Mouse (Mus musculus) megakaryocyte, embryonic 14.5 days (primary cell): ENCODE results near the gene Fgfr2.

Experiments
- FLI1 ChIP-seq: IDR thresholded peaks from 2 replicates; pipeline ENCODE4 v1.6.1; 2012; ENCODE audit warnings: low read length, inconsistent platforms, mixed read lengths
- GATA1 ChIP-seq: IDR thresholded peaks from 3 replicates; pipeline ENCODE4 v1.6.1; 2012; ENCODE audit warnings: mixed read lengths, low read length, inconsistent platforms, borderline replicate concordance

DNA sequence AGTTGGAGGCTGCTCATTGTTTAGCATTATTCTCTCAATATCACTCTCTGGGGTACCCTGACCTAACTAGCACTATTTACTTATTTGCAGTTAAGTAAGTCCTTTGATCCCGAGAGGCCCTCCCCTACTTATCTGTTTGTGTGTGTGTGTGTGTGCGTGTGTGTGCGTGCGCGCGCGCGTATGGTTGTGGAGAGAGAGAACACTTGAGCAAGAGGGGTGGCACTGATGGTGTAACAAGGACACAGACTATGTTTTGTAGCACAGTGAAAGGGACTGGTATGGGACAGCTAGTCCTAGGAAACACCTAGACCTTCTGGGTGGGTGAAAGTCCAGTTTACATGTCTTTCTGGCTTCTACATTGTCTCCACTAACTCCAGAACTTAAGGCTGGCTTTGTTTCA lies 511.6 kb downstream of the Fgfr2 start:
- no peak for TF ChIP-seq GATA1
- TF ChIP-seq FLI1 = no peak
